Mouse (Mus musculus) liver, embryonic 13.5 days (tissue): ENCODE results near the gene Pxt1. TPM values are rescaled to one million over a fixed set of nuclear protein-coding genes. Genes with fewer than 3 reads are reported as not detected.
"Not testable (repeated sequence)": the region's sequence is repeated elsewhere in the genome, so short reads cannot be mapped to it uniquely, and the experiment has no call there.

Source experiments
- ATAC-seq: fragments of 200-750 bp; cut with Nextera tagmentation; 2 replicates; pipeline ENCODE4 v1.8.0; 2017; ENCODE audit warnings: low read depth, mild to moderate bottlenecking, moderate number of reproducible peaks, moderate library complexity
- DNase-seq: peaks from one replicate; pipeline ENCODE4 v3.0.0; 2022
- H3K27ac ChIP-seq: fragments of 300-500 bp; sonication (generic); 2 replicates; pipeline ENCODE4 v1.5.1; 2015; ENCODE audit warnings: moderate library complexity, mild to moderate bottlenecking, inconsistent platforms
- H3K27me3 ChIP-seq: fragments of 300-500 bp; sonication (generic); 2 replicates; pipeline ENCODE4 v1.6.1; 2015; ENCODE audit warnings: mild to moderate bottlenecking, inconsistent platforms
- H3K36me3 ChIP-seq: fragments of 300-500 bp; sonication (generic); 2 replicates; pipeline ENCODE4 v1.6.1; 2015; ENCODE audit warnings: mild to moderate bottlenecking, inconsistent platforms
- H3K4me1 ChIP-seq: fragments of 300-500 bp; sonication (generic); replicated peaks from 2 replicates; pipeline ENCODE4 v1.6.1; 2015; ENCODE audit warnings: inconsistent platforms
- H3K4me2 ChIP-seq: fragments of 300-500 bp; sonication (generic); 2 replicates; pipeline ENCODE4 v1.6.1; 2015; ENCODE audit warnings: inconsistent platforms, mild to moderate bottlenecking, moderate library complexity
- H3K4me3 ChIP-seq: fragments of 300-500 bp; sonication (generic); replicated peaks from 2 replicates; pipeline ENCODE4 v1.5.1; 2015; ENCODE audit warnings: mild to moderate bottlenecking, inconsistent platforms
- H3K9ac ChIP-seq: fragments of 300-500 bp; sonication (generic); 2 replicates; pipeline ENCODE4 v1.6.1; 2015; ENCODE audit warnings: mild to moderate bottlenecking, inconsistent platforms
- H3K9me3 ChIP-seq: fragments of 300-500 bp; sonication (generic); replicated peaks from 2 replicates; pipeline ENCODE4 v1.6.1; 2016; ENCODE audit warnings: inconsistent platforms
- WGBS: fragments of 180-500 bp; shearing (Covaris S2); methylation state at CpG from one replicate; pipeline ENCODE4 v1.1.7; 2015; ENCODE audit not compliant: insufficient replicate concordance; 5-methylcytosine and 5-hydroxymethylcytosine counted together
- polyA plus RNA-seq: library from polyadenylated mRNA; unstranded; fragments of >200 nt; fragmentation: Nextera tagmentation; extraction: Ambion mirVana; gene quantifications from 2 replicates; pipeline ENCODE4 v1.2.1, GENCODE M21; 2015

Pxt1 gene
- 0.45 and 0.46 TPM in 2 replicates for polyA plus RNA-seq

- H3K27ac ChIP-seq, result no peak within 1 kb of the TSS; the same call in 1 of the 2 replicates
- no peak within 1 kb of the TSS for H3K4me2 ChIP-seq
- H3K27me3 ChIP-seq, result no peaks in the 10 kb centered on the region
- ATAC-seq (no peak), DNase-seq (no peak)
- H3K9me3 ChIP-seq, result peaks cover 8% of the 10 kb centered on the region; the same call in 1 of the 2 replicates
- H3K4me3 ChIP-seq, result no peak within 1 kb of the TSS
- peaks cover 11% of the 10 kb centered on the region for H3K4me1 ChIP-seq
- WGBS, result 78% methylated on average over 7 of the region's 7 CpGs
- H3K9ac ChIP-seq, result no peak within 1 kb of the TSS
- no peaks in the 10 kb centered on the region for H3K36me3 ChIP-seq
Measured at GRCm38 (mm10) chr17:28943740-28944139, at the start of gene Pxt1. TSS of gene Pxt1 (minus strand) at chr17:28943840.

DNA sequence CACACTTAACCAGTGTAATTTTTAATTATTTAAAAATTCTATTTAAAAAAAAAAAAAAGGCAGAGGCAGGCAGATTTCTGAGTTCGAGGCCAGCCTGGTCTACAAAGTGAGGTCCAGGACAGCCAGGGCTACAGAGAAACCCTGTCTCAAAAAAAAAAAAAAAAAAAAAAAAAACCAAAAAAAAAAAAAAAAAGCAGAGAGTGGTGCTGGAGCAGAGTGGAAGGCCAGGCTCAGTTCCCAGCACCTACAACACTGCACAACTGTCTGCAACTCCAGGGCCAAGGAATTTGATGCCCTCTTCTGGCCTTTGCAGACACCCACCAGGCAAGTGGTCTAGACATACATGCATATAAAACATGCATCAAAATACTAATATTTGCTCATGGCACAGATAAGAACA, 49.4 kb upstream of the Pxt1 start:
- peaks cover 63% of the 10 kb centered on the region for H3K36me3 ChIP-seq
- WGBS, result 78% methylated on average over 1 of the region's 1 CpGs
- H3K27me3 ChIP-seq, ATAC-seq, DNase-seq, H3K9ac ChIP-seq, H3K27ac ChIP-seq, H3K9me3 ChIP-seq, H3K4me1 ChIP-seq, H3K4me2 ChIP-seq, H3K4me3 ChIP-seq: not testable (repeated sequence)

GRCm38 (mm10) chr17:28992105-28992504, 48.5 kb upstream of the Pxt1 start:
- WGBS, result 86% methylated on average over 7 of the region's 7 CpGs
- peak overlapping the region; percentile 50; the same call in 1 of the 2 replicates for H3K27ac ChIP-seq
- H3K27me3 ChIP-seq, result no peaks in the 10 kb centered on the region
- no peak overlapping the region for H3K9ac ChIP-seq
- H3K9me3 ChIP-seq, result no peaks in the 10 kb centered on the region
- no peak for DNase-seq
- H3K4me2 ChIP-seq, result no peak overlapping the region
- H3K4me1 ChIP-seq, result no peaks in the 10 kb centered on the region
- H3K4me3 ChIP-seq, result no peak overlapping the region
- H3K36me3 ChIP-seq, result peaks cover 63% of the 10 kb centered on the region
- no peak for ATAC-seq

- 68% methylated on average over 9 of the region's 9 CpGs for WGBS
- Histone ChIP-seq H3K9ac (no peak overlapping the region), H3K9me3 (no peaks in the 10 kb centered on the region), H3K4me3 (no peak overlapping the region), H3K4me2 (no peak overlapping the region), H3K36me3 (peaks cover 65% of the 10 kb centered on the region), H3K27me3 (no peaks in the 10 kb centered on the region), H3K27ac (no peak overlapping the region), H3K4me1 (no peaks in the 10 kb centered on the region)
- no peak for DNase-seq
- ATAC-seq, result no peak
Measured at GRCm38 (mm10) chr17:28991286-28991685, 47.6 kb upstream of the Pxt1 start.

- DNase-seq (no peak), ATAC-seq (no peak)
- H3K36me3 ChIP-seq, result peaks cover 70% of the 10 kb centered on the region
- no peak overlapping the region for H3K27ac ChIP-seq
- H3K4me3 ChIP-seq, result no peak overlapping the region
- WGBS, result 72% methylated on average over 4 of the region's 4 CpGs
- no peaks in the 10 kb centered on the region for H3K4me1 ChIP-seq
- H3K9me3 ChIP-seq, result no peaks in the 10 kb centered on the region
- H3K9ac ChIP-seq, result no peak overlapping the region
- H3K27me3 ChIP-seq, result no peaks in the 10 kb centered on the region
- no peak overlapping the region for H3K4me2 ChIP-seq
Measured at GRCm38 (mm10) chr17:28990060-28990459, 46.4 kb upstream of the Pxt1 start.

DNA sequence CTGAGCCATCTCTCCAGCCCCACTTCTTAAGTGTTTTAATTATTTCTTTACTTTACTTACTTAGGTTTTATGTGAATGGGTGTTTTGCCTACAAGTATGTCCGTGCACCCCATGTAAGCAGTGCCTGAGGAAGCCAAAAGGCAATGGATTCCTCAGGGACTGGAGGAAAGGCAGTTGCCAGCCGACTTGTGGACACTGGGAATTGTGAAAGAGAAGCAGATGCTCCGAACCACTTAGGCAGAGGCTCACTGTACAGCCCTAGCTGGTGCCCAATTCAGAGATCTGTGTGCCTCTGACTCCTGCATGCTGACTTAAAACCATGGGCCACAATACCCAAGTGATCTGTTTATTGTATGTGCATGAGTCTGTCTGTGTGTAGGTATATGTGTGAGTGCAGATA, 45.4 kb upstream of the Pxt1 start:
- Histone ChIP-seq H3K36me3 (peaks cover 73% of the 10 kb centered on the region), H3K27me3 (no peaks in the 10 kb centered on the region), H3K4me3 (no peak overlapping the region), H3K9ac (no peak overlapping the region), H3K4me1 (no peaks in the 10 kb centered on the region), H3K27ac (no peak overlapping the region; the same call in 1 of the 2 replicates), H3K9me3 (no peaks in the 10 kb centered on the region), H3K4me2 (no peak overlapping the region)
- ATAC-seq, result no peak
- DNase-seq, result no peak
- 85% methylated on average over 3 of the region's 3 CpGs for WGBS

GRCm38 (mm10) chr17:28988291-28988690, 44.7 kb upstream of the Pxt1 start:
- no peak for DNase-seq
- no peak for ATAC-seq
- Histone ChIP-seq H3K4me2 (no peak overlapping the region), H3K27ac (no peak overlapping the region), H3K36me3 (peaks cover 79% of the 10 kb centered on the region), H3K4me1 (no peaks in the 10 kb centered on the region), H3K9me3 (no peaks in the 10 kb centered on the region), H3K27me3 (no peaks in the 10 kb centered on the region), H3K9ac (no peak overlapping the region), H3K4me3 (no peak overlapping the region)
- 85% methylated on average over 4 of the region's 4 CpGs for WGBS

GRCm38 (mm10) chr17:28987713-28988112, 44.1 kb upstream of the Pxt1 start:
- WGBS, result 44% methylated on average over 4 of the region's 4 CpGs
- peaks cover 83% of the 10 kb centered on the region for H3K36me3 ChIP-seq
- peaks cover 4% of the 10 kb centered on the region; the same call in 1 of the 2 replicates for H3K4me1 ChIP-seq
- ATAC-seq (peak; percentile 47; the same call in 1 of the 2 replicates), DNase-seq (peak; percentile 45)
- H3K9ac ChIP-seq, result no peak overlapping the region
- no peaks in the 10 kb centered on the region for H3K9me3 ChIP-seq
- H3K4me2 ChIP-seq, result no peak overlapping the region
- no peaks in the 10 kb centered on the region for H3K27me3 ChIP-seq
- H3K27ac ChIP-seq, result no peak overlapping the region
- no peak overlapping the region for H3K4me3 ChIP-seq

- no peaks in the 10 kb centered on the region for H3K27me3 ChIP-seq
- no peak overlapping the region for H3K4me2 ChIP-seq
- H3K27ac ChIP-seq, result no peak overlapping the region
- H3K9ac ChIP-seq, result no peak overlapping the region
- no peak overlapping the region for H3K4me3 ChIP-seq
- DNase-seq, result peak; percentile 21
- H3K9me3 ChIP-seq, result no peaks in the 10 kb centered on the region
- H3K36me3 ChIP-seq, result peaks cover 80% of the 10 kb centered on the region
- peaks cover 4% of the 10 kb centered on the region; the same call in 1 of the 2 replicates for H3K4me1 ChIP-seq
- no peak for ATAC-seq
Measured at GRCm38 (mm10) chr17:28986833-28987232, 43.2 kb upstream of the Pxt1 start.

- Histone ChIP-seq H3K27me3 (no peaks in the 10 kb centered on the region), H3K9ac (no peak overlapping the region), H3K36me3 (peaks cover 74% of the 10 kb centered on the region), H3K4me1 (peaks cover 4% of the 10 kb centered on the region; the same call in 1 of the 2 replicates), H3K9me3 (no peaks in the 10 kb centered on the region), H3K4me3 (no peak overlapping the region), H3K4me2 (no peak overlapping the region), H3K27ac (no peak overlapping the region)
- 82% methylated on average over 1 of the region's 1 CpGs for WGBS
- no peak for DNase-seq
- ATAC-seq, result no peak
Measured at GRCm38 (mm10) chr17:28984724-28985420, 41.2 kb upstream of the Pxt1 start.

DNA sequence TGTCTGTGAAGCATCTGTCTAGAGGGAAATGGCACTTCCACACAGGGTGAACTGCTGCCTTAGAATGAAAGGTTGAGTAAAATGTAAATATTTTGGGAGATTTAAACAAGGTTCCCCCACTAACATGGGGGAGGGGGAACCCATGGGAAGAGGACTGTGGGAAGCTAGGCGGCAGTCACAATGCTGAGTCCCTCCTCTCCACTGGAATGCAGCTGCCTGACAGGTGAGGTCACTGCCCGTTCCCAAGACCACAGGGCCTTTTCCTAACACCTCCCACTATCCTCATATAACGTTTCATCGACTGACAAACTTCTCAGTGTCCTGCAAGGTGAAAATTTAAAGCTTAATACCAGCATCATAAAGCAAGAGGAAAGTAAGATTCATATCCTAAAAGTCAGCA, 39.0 kb upstream of the Pxt1 start:
- ATAC-seq (0 out of 2 replicates have a peak, but pooled peaks have one; percentile 37), DNase-seq (no peak)
- Histone ChIP-seq H3K4me1 (peaks cover 4% of the 10 kb centered on the region; the same call in 1 of the 2 replicates), H3K4me3 (no peak overlapping the region), H3K36me3 (peaks cover 72% of the 10 kb centered on the region), H3K9ac (no peak overlapping the region), H3K27me3 (no peaks in the 10 kb centered on the region), H3K4me2 (no peak overlapping the region), H3K27ac (0 out of 2 replicates have a peak overlapping the region, but pooled peaks have one; percentile 16), H3K9me3 (no peaks in the 10 kb centered on the region)
- WGBS, result 50% methylated on average over 4 of the region's 4 CpGs

- Histone ChIP-seq H3K9me3 (no peaks in the 10 kb centered on the region), H3K4me3 (no peak overlapping the region), H3K27ac (peak overlapping the region; percentile 22; the same call in 1 of the 2 replicates), H3K36me3 (peaks cover 73% of the 10 kb centered on the region), H3K4me2 (no peak overlapping the region), H3K4me1 (peaks cover 4% of the 10 kb centered on the region; the same call in 1 of the 2 replicates), H3K27me3 (no peaks in the 10 kb centered on the region), H3K9ac (no peak overlapping the region)
- 89% methylated on average over 4 of the region's 4 CpGs for WGBS
- DNase-seq, result no peak
- no peak for ATAC-seq
Measured at GRCm38 (mm10) chr17:28981081-28981480, 37.4 kb upstream of the Pxt1 start.
